Mouse (Mus musculus) spleen, adult 10 weeks (tissue): ENCODE measurements around the gene Gm20807. TPM values are rescaled to one million over a fixed set of nuclear protein-coding genes. Genes with fewer than 3 reads are reported as not detected.

Source experiments
- polyA plus RNA-seq: library from polyadenylated mRNA; stranded (reverse); fragments of 350-450 nt; fragmentation: Illumina TruSeq; extraction: RNeasy Lipid Tissue Mini Kit (QIAGEN cat#74804); gene quantifications from one replicate; pipeline ENCODE4 v1.2.3, GENCODE M21; 2015; ENCODE audit warnings: low replicate concordance; ENCODE audit not compliant: insufficient read depth

Gm20807 gene
- polyA plus RNA-seq: not detected

DNA sequence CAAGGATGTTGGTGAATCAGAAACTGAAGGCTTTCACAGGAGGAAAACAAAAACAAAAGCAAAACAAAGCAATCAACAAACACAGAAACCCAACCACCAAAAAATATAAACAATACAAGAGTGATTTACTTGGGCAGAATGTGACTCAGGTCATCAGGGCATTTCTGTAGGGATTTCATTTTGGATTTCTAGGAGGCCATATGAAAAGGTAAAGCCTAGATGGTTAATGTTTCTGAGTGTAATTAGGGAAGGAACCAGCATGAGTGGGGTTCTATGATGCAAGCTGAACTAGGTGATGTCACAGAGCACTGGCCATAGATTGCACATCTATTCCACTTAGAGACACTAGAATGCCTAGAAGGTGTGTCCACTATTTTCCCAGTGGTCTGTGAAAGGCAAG lies at the start of gene Gm20807:
Gene Gm20807, plus strand, starts transcription at position 301 of the 400 bp plus-strand sequence.

Other genes with a start within 250 kb of the Gm20807 start
- gene Gm21891, start 90.6 kb downstream of the Gm20807 start, polyA plus RNA-seq: not detected
- gene Gm21425, start 119.1 kb downstream of the Gm20807 start, polyA plus RNA-seq: not detected
- not detected for gene Gm21828, start 181.0 kb downstream of the Gm20807 start, polyA plus RNA-seq
- not detected for gene Gm21440, start 209.5 kb downstream of the Gm20807 start, polyA plus RNA-seq
- not detected for gene Gm21454, start 209.6 kb downstream of the Gm20807 start, polyA plus RNA-seq